Mouse (Mus musculus): ENCODE data around the gene Lipt2. TPM values are rescaled to one million over a fixed set of nuclear protein-coding genes. Genes with fewer than 3 reads are reported as not detected.
A peak's percentile ranks its signal among the peaks of the same experiment; 100 is the strongest.

Gene Lipt2
- 1 to 10 TPM; 5.2 to 7.5 (median 6.4) TPM for total RNA-seq (2022)

GRCm38 (mm10) chr7:100159105-100159841 lies at the start of gene Lipt2:
Gene Lipt2, plus strand, starts transcription at chr7:100159277.
- peak; percentile 95 for DNase-seq

GRCm38 (mm10) chr7:100111506-100111905 lies 47.6 kb upstream of the Lipt2 start:
- DNase-seq, result no peak

- no peak for DNase-seq
Observed at GRCm38 (mm10) chr7:100113821-100114220, 45.3 kb upstream of the Lipt2 start.

- no peak for DNase-seq
Observed at GRCm38 (mm10) chr7:100114279-100114678, 44.8 kb upstream of the Lipt2 start.

- no peak for DNase-seq
Observed at GRCm38 (mm10) chr7:100120791-100121261, 38.3 kb upstream of the Lipt2 start.

- DNase-seq, result peak; percentile 98
Observed at GRCm38 (mm10) chr7:100121376-100121789, 37.7 kb upstream of the Lipt2 start, which contains the start of gene Pold3. Gene Pold3, minus strand, starts transcription at chr7:100121565.

- DNase-seq, result peak; percentile 8
Observed at GRCm38 (mm10) chr7:100123486-100123885, 35.6 kb upstream of the Lipt2 start.

GRCm38 (mm10) chr7:100124211-100124610 lies 34.9 kb upstream of the Lipt2 start:
- DNase-seq, result no peak

- no peak for DNase-seq
Observed at GRCm38 (mm10) chr7:100125166-100125565, 33.9 kb upstream of the Lipt2 start.

GRCm38 (mm10) chr7:100126514-100126913 lies 32.6 kb upstream of the Lipt2 start:
- DNase-seq, result no peak

GRCm38 (mm10) chr7:100128262-100129041 lies 30.6 kb upstream of the Lipt2 start:
- DNase-seq, result no peak

- DNase-seq, result no peak
Observed at GRCm38 (mm10) chr7:100130592-100130991, 28.5 kb upstream of the Lipt2 start.

GRCm38 (mm10) chr7:100132379-100132778 lies 26.7 kb upstream of the Lipt2 start:
- DNase-seq, result no peak

- peak; percentile 50 for DNase-seq
Observed at GRCm38 (mm10) chr7:100137038-100137437, 22.0 kb upstream of the Lipt2 start.

- no peak for DNase-seq
Observed at GRCm38 (mm10) chr7:100138075-100138474, 21.0 kb upstream of the Lipt2 start.

- no peak for DNase-seq
Observed at GRCm38 (mm10) chr7:100140591-100140990, 18.5 kb upstream of the Lipt2 start.

GRCm38 (mm10) chr7:100148586-100148985 lies 10.5 kb upstream of the Lipt2 start:
- no peak for DNase-seq

- DNase-seq, result no peak
Observed at GRCm38 (mm10) chr7:100150086-100150485, 9.0 kb upstream of the Lipt2 start.

- peak; percentile 15 for DNase-seq
Observed at GRCm38 (mm10) chr7:100150626-100151025, 8.5 kb upstream of the Lipt2 start.

GRCm38 (mm10) chr7:100157669-100158068 lies 1.4 kb upstream of the Lipt2 start:
- DNase-seq, result no peak

GRCm38 (mm10) chr7:100160006-100160405 lies 929 bp downstream of the Lipt2 start:
- peak; percentile 29 for DNase-seq

GRCm38 (mm10) chr7:100163506-100163905 lies 4.4 kb downstream of the Lipt2 start:
- DNase-seq, result no peak

GRCm38 (mm10) chr7:100168654-100169053 lies 9.6 kb downstream of the Lipt2 start:
- DNase-seq, result no peak

- DNase-seq, result no peak
Observed at GRCm38 (mm10) chr7:100170756-100171155, 11.7 kb downstream of the Lipt2 start.
